In the genomic region with DNA sequence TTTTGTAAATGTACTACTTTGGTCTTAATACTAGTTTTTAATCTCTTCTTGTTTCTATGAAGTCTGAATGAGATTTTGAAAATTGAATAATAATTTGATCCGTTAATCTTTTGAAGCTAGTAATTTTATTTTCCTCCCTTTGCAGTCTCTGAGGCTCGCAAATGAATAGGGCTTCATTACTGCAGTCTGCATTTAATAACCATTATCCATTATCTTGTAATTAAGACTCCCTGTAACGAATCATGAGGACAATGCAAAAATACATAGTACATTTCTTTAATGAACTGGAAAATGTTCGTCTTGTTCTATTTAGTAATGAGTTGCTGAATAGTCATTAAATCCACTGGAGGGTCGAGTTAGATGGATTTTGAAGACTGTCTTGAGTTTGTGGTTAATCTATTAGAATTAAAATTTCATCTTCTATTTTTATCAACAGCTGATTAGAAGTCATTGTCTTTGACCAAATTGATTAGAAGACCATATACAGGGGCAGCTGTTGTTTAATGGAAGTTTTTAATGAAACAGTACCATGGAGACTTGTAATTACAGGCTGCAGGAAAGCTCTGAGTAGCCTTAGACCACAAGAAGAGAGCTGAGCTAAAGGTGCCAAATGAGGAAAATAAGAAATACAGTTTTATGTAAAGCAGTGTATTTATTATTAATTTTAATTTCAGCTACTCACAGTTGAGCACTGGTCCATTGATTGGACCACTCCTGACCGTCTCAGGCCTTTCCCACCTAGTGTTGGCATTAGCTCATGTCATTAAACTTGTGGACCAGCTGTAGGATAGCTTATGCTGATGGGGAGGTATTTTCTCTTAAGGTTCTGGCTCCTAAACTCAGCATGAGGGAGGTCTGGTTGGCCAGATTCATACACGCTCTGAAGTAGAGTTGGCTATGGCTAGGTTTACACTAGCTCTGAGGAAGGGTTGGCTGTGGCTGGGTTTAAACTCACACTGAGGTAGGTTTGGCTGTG, we compare ENCODE assay signal across 20 mouse cellular contexts.
DNase-seq lines count a peak whose midpoint lies in the region; ATAC-seq lines count a peak whose summit lies in the region.
"Had no signal": no experiment of that assay in that cellular context is flagged by ENCODE, and none has a peak within 500 bp of the region (broad histone marks: within the 10 kb centered on the region; RNA-seq: fewer than 3 reads in every experiment).

No protein-coding gene starts in this region.

- ATAC-seq in forebrain, embryonic 15.5 days (replicated peaks), result 0 out of 2 replicates have a peak, but pooled peaks have one; percentile 14
- no peak for ATAC-seq in forebrain, embryonic 12.5 days (ENCODE audit: low FRiP score)
- peak; percentile 65 for ATAC-seq in hindbrain, embryonic 16.5 days
- peak; percentile 49; the same call in 1 of the 2 replicates for ATAC-seq in midbrain, embryonic 16.5 days
- ATAC-seq: forebrain, embryonic 13.5 days; intestine, embryonic 16.5 days had no signal

- no peak overlapping the region for H3K9ac ChIP-seq in forebrain, embryonic 15.5 days (replicated peaks)
- no peak overlapping the region for H3K9ac ChIP-seq in forebrain, embryonic 12.5 days
- no peak overlapping the region for H3K9ac ChIP-seq in hindbrain, embryonic 16.5 days (ENCODE audit: low read depth, low read length)
- H3K9ac ChIP-seq in midbrain, embryonic 16.5 days (ENCODE audit: low read depth, low read length), result no peak overlapping the region
- H3K9ac ChIP-seq: forebrain, embryonic 13.5 days; heart, embryonic 13.5 days; kidney, embryonic 15.5 days had no signal

- H3K9me3 ChIP-seq in forebrain, embryonic 15.5 days, result no peaks in the 10 kb centered on the region
- H3K9me3 ChIP-seq in forebrain, embryonic 12.5 days, result no peaks in the 10 kb centered on the region
- no peaks in the 10 kb centered on the region for H3K9me3 ChIP-seq in hindbrain, embryonic 16.5 days (ENCODE audit: control insufficient read depth, low read length)
- no peaks in the 10 kb centered on the region for H3K9me3 ChIP-seq in midbrain, embryonic 16.5 days (replicated peaks; ENCODE audit: control insufficient read depth, low read length, poor library complexity, severe bottlenecking)
- H3K9me3 ChIP-seq: forebrain, embryonic 13.5 days; heart, embryonic 13.5 days; kidney, embryonic 15.5 days had no signal

- peak; percentile 9 for DNase-seq in Muller cell, postnatal 12 days (ENCODE audit: inconsistent ontology term)
- DNase-seq in left cerebral cortex, adult 11 months (ENCODE audit: low spot score), result no peak
- DNase-seq in adipocyte (ENCODE audit: low spot score), result no peak
- no peak for DNase-seq in left cerebral cortex, adult 9 months (ENCODE audit: low spot score in 2 of 2)
- DNase-seq: adrenal gland, postnatal 14 days; cerebellum, adult 8-10 months; heart, postnatal 36 days; liver; lung, adult 18-20 months; thymus, postnatal 14 days had no signal

- H3K4me2 ChIP-seq in forebrain, embryonic 15.5 days (replicated peaks), result no peak overlapping the region
- H3K4me2 ChIP-seq in forebrain, embryonic 12.5 days, result no peak overlapping the region
- H3K4me2 ChIP-seq in hindbrain, embryonic 16.5 days (ENCODE audit: low read length), result no peak overlapping the region
- H3K4me2 ChIP-seq in midbrain, embryonic 16.5 days (ENCODE audit: low read length), result no peak overlapping the region
- H3K4me2 ChIP-seq: forebrain, embryonic 13.5 days; heart, embryonic 13.5 days; kidney, embryonic 15.5 days had no signal

- H3K27ac ChIP-seq in forebrain, embryonic 15.5 days (replicated peaks), result no peak overlapping the region
- no peak overlapping the region for H3K27ac ChIP-seq in forebrain, embryonic 12.5 days
- no peak overlapping the region for H3K27ac ChIP-seq in hindbrain, embryonic 16.5 days (ENCODE audit: low read depth, low read length)
- no peak overlapping the region for H3K27ac ChIP-seq in midbrain, embryonic 16.5 days (ENCODE audit: low read length)
- H3K27ac ChIP-seq: forebrain, embryonic 13.5 days; heart, embryonic 13.5 days; kidney, embryonic 15.5 days; left cerebral cortex, adult 2 months had no signal

- H3K36me3 ChIP-seq in forebrain, embryonic 15.5 days, result no peaks in the 10 kb centered on the region
- no peaks in the 10 kb centered on the region for H3K36me3 ChIP-seq in forebrain, embryonic 12.5 days (replicated peaks)
- H3K36me3 ChIP-seq in hindbrain, embryonic 16.5 days (ENCODE audit: control insufficient read depth, insufficient read depth, low read length), result no peaks in the 10 kb centered on the region
- no peaks in the 10 kb centered on the region for H3K36me3 ChIP-seq in midbrain, embryonic 16.5 days (ENCODE audit: control insufficient read depth, insufficient read depth, low read length)
- H3K36me3 ChIP-seq: heart, embryonic 13.5 days; kidney, embryonic 15.5 days had no signal

- peaks cover 3% of the 10 kb centered on the region; the same call in 1 of the 2 replicates for H3K4me1 ChIP-seq in forebrain, embryonic 15.5 days
- H3K4me1 ChIP-seq in forebrain, embryonic 12.5 days, result 0 out of 2 replicates have a peak, but pooled peaks cover 2% of the 10 kb centered on the region
- H3K4me1 ChIP-seq in hindbrain, embryonic 16.5 days (ENCODE audit: control insufficient read depth, insufficient read depth, low read depth, low read length), result no peaks in the 10 kb centered on the region
- no peaks in the 10 kb centered on the region for H3K4me1 ChIP-seq in midbrain, embryonic 16.5 days (ENCODE audit: control insufficient read depth, insufficient read depth, low read length)
- H3K4me1 ChIP-seq: forebrain, embryonic 13.5 days; heart, embryonic 13.5 days; kidney, embryonic 15.5 days had no signal

- no peaks in the 10 kb centered on the region for H3K27me3 ChIP-seq in forebrain, embryonic 15.5 days
- 0 out of 2 replicates have a peak, but pooled peaks cover 3% of the 10 kb centered on the region for H3K27me3 ChIP-seq in forebrain, embryonic 12.5 days
- H3K27me3 ChIP-seq in hindbrain, embryonic 16.5 days (replicated peaks; ENCODE audit: control insufficient read depth, insufficient read depth, low read length), result no peaks in the 10 kb centered on the region
- H3K27me3 ChIP-seq in midbrain, embryonic 16.5 days (ENCODE audit: control insufficient read depth, insufficient read depth, low read depth, low read length), result no peaks in the 10 kb centered on the region
- H3K27me3 ChIP-seq: CH12.LX; forebrain, embryonic 13.5 days; heart, embryonic 13.5 days; kidney, embryonic 15.5 days had no signal

- WGBS in forebrain, embryonic 15.5 days, result 40% methylated on average over 7 of the region's 7 CpGs
- WGBS in forebrain, embryonic 12.5 days, result 59% methylated on average over 7 of the region's 7 CpGs
- 58% methylated on average over 7 of the region's 7 CpGs for WGBS in hindbrain, embryonic 16.5 days
- 64% methylated on average over 7 of the region's 7 CpGs for WGBS in midbrain, embryonic 16.5 days

- no peak overlapping the region for H3K4me3 ChIP-seq in forebrain, embryonic 15.5 days
- H3K4me3 ChIP-seq in forebrain, embryonic 12.5 days (replicated peaks), result no peak overlapping the region
- H3K4me3 ChIP-seq in hindbrain, embryonic 16.5 days (ENCODE audit: low read length), result no peak overlapping the region
- no peak overlapping the region for H3K4me3 ChIP-seq in midbrain, embryonic 16.5 days (ENCODE audit: low read depth, low read length)
- H3K4me3 ChIP-seq: forebrain, embryonic 13.5 days; heart, embryonic 13.5 days; kidney, embryonic 15.5 days; left cerebral cortex, adult 2 months had no signal
